Mouse (Mus musculus) bone marrow, adult 2 months (tissue): Measurements from ENCODE around the gene Napsa. TPM values are rescaled to one million over a fixed set of nuclear protein-coding genes. Genes with fewer than 3 reads are reported as not detected.

Source experiments
- H3K27ac ChIP-seq: fragments of 200-500 bp; 2 replicates; pipeline ENCODE4 v1.5.1; 2012; ENCODE audit warnings: low read depth, mild to moderate bottlenecking, control low read depth, inconsistent platforms, low read length; ENCODE audit not compliant: control insufficient read depth, poor library complexity, insufficient read depth
- H3K4me1 ChIP-seq: fragments of 200-500 bp; 2 replicates; pipeline ENCODE4 v1.6.1; 2011; ENCODE audit warnings: low read length; ENCODE audit not compliant: control insufficient read depth, insufficient read depth
- H3K4me3 ChIP-seq: fragments of 200-500 bp; replicated peaks from 2 replicates; pipeline ENCODE3; 2011; ENCODE audit warnings: mild to moderate bottlenecking, low read depth, low read length, control low read depth; ENCODE audit not compliant: control insufficient read depth
- CTCF ChIP-seq: fragments of 200-500 bp; IDR thresholded peaks from 2 replicates; pipeline ENCODE4 v1.5.1; 2011; ENCODE audit warnings: low read length, control low read depth; ENCODE audit not compliant: control insufficient read depth, insufficient read depth
- POLR2A ChIP-seq: fragments of 200-500 bp; IDR thresholded peaks from 2 replicates; pipeline ENCODE4 v1.6.1; 2011; ENCODE audit warnings: low read depth, mild to moderate bottlenecking, control low read depth, low read length, borderline replicate concordance; ENCODE audit not compliant: control insufficient read depth
- WGBS: fragments of 180-500 bp; shearing (Covaris S2); methylation state at CpG from one replicate; pipeline ENCODE4 v1.1.7; 2018; 5-methylcytosine and 5-hydroxymethylcytosine counted together
- polyA plus RNA-seq: library from polyadenylated mRNA; stranded (reverse); fragments of >200 nt; gene quantifications from 2 replicates; pipeline ENCODE4 v1.2.4, GENCODE M21; 2011; ENCODE audit warnings: low replicate concordance; ENCODE audit not compliant: missing spikeins, insufficient read depth, insufficient read length

The Napsa gene
- polyA plus RNA-seq, 1 experiment, result 49.7 TPM

DNA sequence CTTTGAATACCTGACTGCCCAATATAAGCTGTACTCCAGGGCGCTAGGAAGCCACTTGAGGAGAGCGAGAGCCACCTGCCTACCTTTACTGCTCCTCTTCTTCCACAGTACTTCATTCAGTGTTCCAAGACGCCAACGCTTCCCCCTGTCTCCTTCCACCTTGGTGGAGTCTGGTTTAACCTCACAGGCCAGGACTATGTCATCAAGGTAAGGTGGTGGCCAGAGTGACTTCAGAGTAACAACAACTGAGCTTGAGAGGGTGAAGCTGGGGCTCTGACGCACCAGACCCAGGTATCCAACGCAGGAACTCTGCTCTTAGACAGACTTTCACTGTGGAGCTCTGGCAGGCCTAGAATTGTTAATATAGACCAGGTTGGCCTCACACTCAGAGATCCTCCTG lies 13.4 kb downstream of the Napsa start:
- WGBS, result 90% methylated on average over 6 of the region's 6 CpGs
- Histone ChIP-seq H3K4me1 (peaks cover 3% of the 10 kb centered on the region), H3K4me3 (no peak overlapping the region), H3K27ac (no peak overlapping the region)
- TF ChIP-seq CTCF (no peak), POLR2A (no peak)

DNA sequence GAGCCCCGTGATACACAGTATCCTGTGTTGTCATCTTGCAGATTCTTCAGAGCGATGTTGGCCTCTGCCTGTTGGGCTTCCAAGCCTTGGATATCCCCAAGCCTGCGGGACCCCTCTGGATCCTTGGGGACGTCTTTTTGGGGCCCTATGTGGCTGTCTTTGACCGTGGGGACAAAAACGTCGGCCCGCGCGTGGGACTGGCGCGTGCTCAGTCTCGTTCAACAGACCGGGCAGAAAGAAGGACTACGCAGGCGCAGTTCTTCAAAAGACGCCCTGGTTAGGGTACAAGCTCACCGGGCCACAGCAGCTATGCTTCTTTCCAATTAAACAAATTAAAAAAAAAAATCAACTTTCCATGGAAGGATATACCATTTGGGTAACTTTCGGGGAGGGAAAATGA lies 14.3 kb downstream of the Napsa start:
- Histone ChIP-seq H3K27ac (no peak overlapping the region), H3K4me1 (peaks cover 3% of the 10 kb centered on the region), H3K4me3 (no peak overlapping the region)
- no peak for TF ChIP-seq CTCF
- no peak for TF ChIP-seq POLR2A
- 22% methylated on average over 19 of the region's 19 CpGs for WGBS

DNA sequence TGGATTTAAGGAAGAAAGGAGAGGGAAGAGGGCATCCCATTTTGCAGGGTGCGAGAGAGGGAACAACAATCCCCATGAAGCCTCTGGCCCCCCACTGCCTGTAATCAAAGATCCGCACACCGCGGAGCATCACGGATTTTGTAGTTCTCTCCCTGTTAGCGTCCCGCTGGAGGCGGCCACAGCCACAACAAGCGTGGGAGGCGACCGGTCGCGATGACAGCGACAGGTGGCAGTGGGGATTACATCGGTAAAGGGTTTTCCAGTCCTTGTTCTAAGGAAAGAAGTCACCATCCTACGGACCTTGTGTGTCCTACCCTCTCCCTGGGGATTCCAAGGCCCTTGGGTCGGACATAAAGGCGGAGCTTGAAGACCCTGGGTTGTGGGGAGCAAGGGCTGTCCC lies 14.8 kb downstream of the Napsa start:
- 4% methylated on average over 18 of the region's 18 CpGs for WGBS
- Histone ChIP-seq H3K4me3 (no peak overlapping the region), H3K27ac (no peak overlapping the region), H3K4me1 (peaks cover 3% of the 10 kb centered on the region)
- TF ChIP-seq CTCF (no peak), POLR2A (peak; percentile 11; the same call in 1 of the 2 replicates)

DNA sequence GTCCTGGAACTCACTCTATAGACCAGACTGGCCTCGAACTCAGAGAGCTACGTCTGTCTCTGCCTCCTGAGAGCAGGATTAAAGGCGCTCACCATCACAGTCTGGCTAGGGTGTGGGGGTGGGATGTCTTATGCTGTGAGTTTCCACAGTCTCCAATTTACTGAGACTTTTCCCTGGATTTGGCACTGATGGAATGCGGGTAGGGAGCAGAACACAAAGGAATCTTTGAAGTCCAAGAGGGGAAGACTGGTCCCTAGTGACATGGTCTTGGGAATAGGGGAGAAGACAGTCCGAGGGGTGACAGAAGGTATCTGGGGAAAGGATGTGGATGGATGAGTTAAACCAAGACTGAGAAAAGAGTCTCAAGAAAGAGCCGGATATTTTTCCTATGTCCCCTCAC lies 15.5 kb downstream of the Napsa start:
- Histone ChIP-seq H3K4me1 (peaks cover 2% of the 10 kb centered on the region), H3K4me3 (no peak overlapping the region), H3K27ac (no peak overlapping the region)
- WGBS, result 37% methylated on average over 6 of the region's 6 CpGs
- TF ChIP-seq CTCF (no peak), POLR2A (no peak)

DNA sequence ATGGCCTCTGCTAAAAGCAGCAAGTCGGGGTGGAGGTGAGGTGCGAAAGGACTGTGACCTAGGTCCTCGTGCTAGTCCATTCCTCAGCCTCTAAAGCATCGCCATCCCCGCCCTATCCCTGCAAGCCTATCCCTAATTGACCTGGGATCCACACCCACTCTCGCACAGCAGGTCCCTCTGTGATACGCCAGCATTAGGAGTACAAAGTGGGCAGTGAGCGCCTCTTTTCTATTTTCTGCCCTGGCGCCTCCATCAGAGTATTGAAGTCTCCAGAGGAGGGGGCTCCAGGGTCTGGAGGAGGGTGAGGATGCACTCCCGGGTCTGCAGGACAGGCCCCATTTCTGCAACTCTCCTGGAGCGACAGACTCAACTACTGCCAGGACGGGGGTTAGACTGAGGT lies 16.2 kb downstream of the Napsa start:
- Histone ChIP-seq H3K27ac (no peak overlapping the region), H3K4me3 (no peak overlapping the region), H3K4me1 (peaks cover 1% of the 10 kb centered on the region)
- WGBS, result 11% methylated on average over 12 of the region's 12 CpGs
- no peak for TF ChIP-seq POLR2A
- no peak for TF ChIP-seq CTCF

DNA sequence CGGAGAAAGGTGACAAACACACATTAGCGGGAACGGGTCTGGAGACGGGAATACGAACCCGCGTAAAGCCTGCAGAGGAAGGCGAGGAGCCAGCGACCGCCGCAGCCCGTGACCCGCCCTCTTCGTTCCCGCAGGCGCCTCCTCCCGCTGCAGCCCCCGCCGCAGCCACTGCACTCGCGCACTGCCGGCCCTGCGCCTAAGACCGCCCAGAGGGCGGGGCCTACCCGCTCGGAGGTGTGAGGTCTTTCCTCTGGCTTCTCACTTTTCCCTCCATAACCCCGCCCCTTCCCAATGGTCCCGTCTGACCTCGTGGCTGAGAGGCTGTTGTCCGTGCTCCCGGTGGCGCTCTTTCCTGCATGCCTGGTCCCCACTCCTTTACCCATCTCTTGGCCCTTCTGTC lies 17.0 kb downstream of the Napsa start:
- under 1% methylated on average over 33 of the region's 33 CpGs for WGBS
- Histone ChIP-seq H3K27ac (no peak overlapping the region), H3K4me3 (peak overlapping the region; percentile 72), H3K4me1 (peaks cover 1% of the 10 kb centered on the region)
- TF ChIP-seq POLR2A (0 out of 2 replicates have a peak, but pooled peaks have one; percentile 19), CTCF (no peak)

DNA sequence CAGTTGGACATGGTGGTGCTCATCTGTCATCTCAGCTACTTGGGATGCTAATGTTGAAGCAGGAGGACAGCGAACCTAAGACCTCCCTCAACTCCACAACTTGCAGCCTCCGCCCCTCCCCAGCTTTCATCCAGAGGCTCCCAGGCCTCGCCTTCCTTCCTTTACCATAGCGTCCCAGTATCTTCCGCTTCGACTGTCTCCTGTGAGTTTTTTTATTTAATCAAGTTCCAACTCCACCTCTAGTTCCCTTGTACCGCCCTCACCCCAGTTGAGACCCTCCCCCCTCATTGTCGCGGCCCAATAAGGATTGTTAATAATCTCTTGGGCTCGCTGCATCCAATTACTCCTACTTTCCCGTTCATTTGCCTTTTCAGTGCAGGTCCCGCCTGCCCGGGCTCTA lies 17.8 kb downstream of the Napsa start:
- H3K4me1 ChIP-seq, result peaks cover 1% of the 10 kb centered on the region
- WGBS, result 17% methylated on average over 13 of the region's 13 CpGs
- H3K27ac ChIP-seq, result no peak overlapping the region
- H3K4me3 ChIP-seq, result no peak overlapping the region
- no peak for TF ChIP-seq POLR2A

DNA sequence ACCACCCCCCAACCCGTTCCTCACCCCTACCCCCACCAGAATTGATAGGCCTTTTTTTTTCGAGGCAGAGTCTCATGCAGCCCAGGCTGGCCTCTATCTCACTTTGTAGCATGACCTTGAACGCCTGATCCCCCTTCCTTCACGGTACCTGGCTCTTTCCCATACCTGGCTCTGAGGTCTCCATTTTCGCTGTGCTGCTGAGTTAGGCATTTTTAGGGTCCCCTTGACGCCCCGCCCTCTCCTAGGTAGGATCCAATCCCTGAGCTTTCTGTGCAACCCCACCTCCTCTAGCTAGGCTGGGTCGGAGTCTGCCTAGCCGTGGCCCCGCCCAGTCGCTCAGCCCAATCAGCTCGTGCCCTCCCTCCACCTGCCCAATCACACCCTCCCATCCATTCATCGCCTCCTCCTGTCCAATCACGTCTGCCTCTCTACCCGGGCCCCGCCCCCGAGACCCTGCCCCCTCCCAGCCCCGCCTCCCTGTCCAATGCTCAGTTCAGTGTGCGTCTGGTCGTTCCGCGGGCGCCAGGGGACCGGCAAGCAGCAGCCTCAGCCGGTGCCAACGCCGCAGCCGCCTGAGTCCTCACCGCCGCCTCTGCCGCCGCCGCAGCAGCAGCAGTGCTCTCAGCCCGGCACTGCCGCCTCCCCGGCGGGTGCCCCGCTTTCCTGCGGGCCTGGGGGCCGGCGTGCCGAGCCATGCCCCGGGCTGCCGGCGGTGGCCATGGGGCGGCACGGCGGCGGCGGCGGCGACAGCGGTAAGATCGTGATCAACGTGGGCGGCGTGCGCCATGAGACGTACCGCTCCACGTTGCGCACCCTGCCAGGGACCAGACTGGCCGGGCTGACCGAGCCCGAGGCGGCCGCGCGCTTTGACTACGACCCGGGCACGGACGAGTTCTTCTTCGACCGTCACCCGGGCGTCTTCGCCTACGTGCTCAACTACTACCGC lies 18.5 kb downstream of the Napsa start, which contains the start of gene Kcnc3:
Kcnc3 (plus strand) TSS at position 263 of the 946 bp plus-strand sequence.
- WGBS, result under 1% methylated on average over 80 of the region's 80 CpGs
- no peak for TF ChIP-seq CTCF
- TF ChIP-seq POLR2A, result 0 out of 2 replicates have a peak, but pooled peaks have one; percentile 32
- H3K27ac ChIP-seq, result no peak within 1 kb of the TSS
- H3K4me1 ChIP-seq, result peaks cover 1% of the 10 kb centered on the region
- H3K4me3 ChIP-seq, result peak within 1 kb of the TSS; percentile 27
